Mouse (Mus musculus): Measurements from ENCODE around the gene Lca5l. TPM values are rescaled to one million over a fixed set of nuclear protein-coding genes. Genes with fewer than 3 reads are reported as not detected.
"Not testable (repeated sequence)": the region's sequence is repeated elsewhere in the genome, so short reads cannot be mapped to it uniquely, and the experiment has no call there.

The Lca5l gene
- total RNA-seq, 4 experiments from 2014 or later = 2.0 to 5.5 (median 2.9) TPM

GRCm38 (mm10) chr16:96165723-96166264, 26.3 kb downstream of the Lca5l start:
- DNase-seq = no peak

GRCm38 (mm10) chr16:96161336-96161735, 30.7 kb downstream of the Lca5l start:
- DNase-seq = no peak

GRCm38 (mm10) chr16:96160927-96161326, 31.1 kb downstream of the Lca5l start:
- DNase-seq = no peak

GRCm38 (mm10) chr16:96159794-96160346, 32.2 kb downstream of the Lca5l start:
- DNase-seq = no peak

- peak; percentile 48 for DNase-seq
These were observed 32.9 kb downstream of the Lca5l start for GRCm38 (mm10) chr16:96159091-96159731.

GRCm38 (mm10) chr16:96158511-96159080, 33.5 kb downstream of the Lca5l start:
- no peak for DNase-seq

- DNase-seq = no peak
These were observed 34.9 kb downstream of the Lca5l start for GRCm38 (mm10) chr16:96157171-96157570.

GRCm38 (mm10) chr16:96156019-96156418, 36.1 kb downstream of the Lca5l start:
- no peak for DNase-seq

- DNase-seq = no peak
These were observed 37.6 kb downstream of the Lca5l start for GRCm38 (mm10) chr16:96154476-96154875.

GRCm38 (mm10) chr16:96151551-96151950, 40.5 kb downstream of the Lca5l start:
- DNase-seq = no peak

GRCm38 (mm10) chr16:96150995-96151394, 41.1 kb downstream of the Lca5l start:
- peak; percentile 81 for DNase-seq

- no peak for DNase-seq
These were observed 42.8 kb downstream of the Lca5l start for GRCm38 (mm10) chr16:96149311-96149710.

- DNase-seq = no peak
These were observed 43.2 kb downstream of the Lca5l start for GRCm38 (mm10) chr16:96148834-96149233.

- no peak for DNase-seq
These were observed 46.3 kb downstream of the Lca5l start for GRCm38 (mm10) chr16:96145814-96146213.

- DNase-seq = peak; percentile 99
These were observed 46.8 kb downstream of the Lca5l start, which contains the start of gene Wrb for GRCm38 (mm10) chr16:96145110-96145800. Gene Wrb (plus strand): TSS chr16:96145407.

GRCm38 (mm10) chr16:96144748-96145109, 47.3 kb downstream of the Lca5l start:
- DNase-seq = not testable (repeated sequence)

GRCm38 (mm10) chr16:96128466-96128865, 63.6 kb downstream of the Lca5l start:
- DNase-seq = no peak

GRCm38 (mm10) chr16:96127657-96128344, 64.3 kb downstream of the Lca5l start, which contains the start of gene Hmgn1:
Gene Hmgn1 (minus strand): TSS chr16:96127729.
- peak; percentile 97 for DNase-seq

- DNase-seq = no peak
These were observed 64.8 kb downstream of the Lca5l start for GRCm38 (mm10) chr16:96127288-96127656.

- no peak for DNase-seq
These were observed 65.3 kb downstream of the Lca5l start for GRCm38 (mm10) chr16:96126684-96127171.

GRCm38 (mm10) chr16:96120022-96120623, 71.9 kb downstream of the Lca5l start:
- DNase-seq = no peak

GRCm38 (mm10) chr16:96114729-96115128, 77.3 kb downstream of the Lca5l start:
- no peak for DNase-seq
